Mouse (Mus musculus): Measurements from ENCODE around the gene Ryr3.
"Not testable (repeated sequence)": the region's sequence is repeated elsewhere in the genome, so short reads cannot be mapped to it uniquely, and the experiment has no call there.

Ryr3 gene

GRCm38 (mm10) chr2:113095184-113095583 lies 121.7 kb downstream of the Ryr3 start:
- no peak for DNase-seq (ENCODE audit: low spot score)

- DNase-seq (ENCODE audit: low spot score), result no peak
Measured at GRCm38 (mm10) chr2:113094088-113094487, 122.8 kb downstream of the Ryr3 start.

- no peak for DNase-seq (ENCODE audit: low spot score)
Measured at GRCm38 (mm10) chr2:113092756-113093155, 124.1 kb downstream of the Ryr3 start.

GRCm38 (mm10) chr2:113091316-113091715 lies 125.6 kb downstream of the Ryr3 start:
- DNase-seq (ENCODE audit: low spot score), result not testable (repeated sequence)

GRCm38 (mm10) chr2:113076396-113076795 lies 140.5 kb downstream of the Ryr3 start:
- no peak for DNase-seq (ENCODE audit: low spot score)

GRCm38 (mm10) chr2:113059367-113059766 lies 157.5 kb downstream of the Ryr3 start:
- DNase-seq (ENCODE audit: low spot score), result no peak

GRCm38 (mm10) chr2:113058914-113059313 lies 158.0 kb downstream of the Ryr3 start:
- no peak for DNase-seq (ENCODE audit: low spot score)

GRCm38 (mm10) chr2:113058116-113058515 lies 158.8 kb downstream of the Ryr3 start:
- no peak for DNase-seq (ENCODE audit: low spot score)

- no peak for DNase-seq (ENCODE audit: low spot score)
Measured at GRCm38 (mm10) chr2:113055591-113055990, 161.3 kb downstream of the Ryr3 start.

- no peak for DNase-seq (ENCODE audit: low spot score)
Measured at GRCm38 (mm10) chr2:113049831-113050230, 167.1 kb downstream of the Ryr3 start.

GRCm38 (mm10) chr2:113036550-113036949 lies 180.3 kb downstream of the Ryr3 start:
- DNase-seq (ENCODE audit: low spot score), result no peak

- DNase-seq (ENCODE audit: low spot score), result no peak
Measured at GRCm38 (mm10) chr2:113030689-113031088, 186.2 kb downstream of the Ryr3 start.

- DNase-seq (ENCODE audit: low spot score), result no peak
Measured at GRCm38 (mm10) chr2:113019896-113020295, 197.0 kb downstream of the Ryr3 start.

- DNase-seq (ENCODE audit: low spot score), result no peak
Measured at GRCm38 (mm10) chr2:113018278-113018677, 198.6 kb downstream of the Ryr3 start.

- no peak for DNase-seq (ENCODE audit: low spot score)
Measured at GRCm38 (mm10) chr2:113016236-113016635, 200.7 kb downstream of the Ryr3 start.

- no peak for DNase-seq (ENCODE audit: low spot score)
Measured at GRCm38 (mm10) chr2:113008961-113009740, 207.7 kb downstream of the Ryr3 start.

- DNase-seq (ENCODE audit: low spot score), result no peak
Measured at GRCm38 (mm10) chr2:112998498-112998897, 218.4 kb downstream of the Ryr3 start.

- no peak for DNase-seq (ENCODE audit: low spot score)
Measured at GRCm38 (mm10) chr2:112982908-112983510, 233.9 kb downstream of the Ryr3 start.

GRCm38 (mm10) chr2:112966807-112967625 lies 249.9 kb downstream of the Ryr3 start:
- no peak for DNase-seq (ENCODE audit: low spot score)

GRCm38 (mm10) chr2:112948931-112949330 lies 268.0 kb downstream of the Ryr3 start:
- DNase-seq (ENCODE audit: low spot score), result no peak

- DNase-seq (ENCODE audit: low spot score), result no peak
Measured at GRCm38 (mm10) chr2:112931776-112932175, 285.1 kb downstream of the Ryr3 start.

- DNase-seq (ENCODE audit: low spot score), result no peak
Measured at GRCm38 (mm10) chr2:112913796-112914195, 303.1 kb downstream of the Ryr3 start.

- no peak for DNase-seq (ENCODE audit: low spot score)
Measured at GRCm38 (mm10) chr2:112912611-112913010, 304.3 kb downstream of the Ryr3 start.

Measured in testis, postnatal 10 days (tissue).